9 mouse cellular contexts compared by ENCODE assay signal in the genomic region with DNA sequence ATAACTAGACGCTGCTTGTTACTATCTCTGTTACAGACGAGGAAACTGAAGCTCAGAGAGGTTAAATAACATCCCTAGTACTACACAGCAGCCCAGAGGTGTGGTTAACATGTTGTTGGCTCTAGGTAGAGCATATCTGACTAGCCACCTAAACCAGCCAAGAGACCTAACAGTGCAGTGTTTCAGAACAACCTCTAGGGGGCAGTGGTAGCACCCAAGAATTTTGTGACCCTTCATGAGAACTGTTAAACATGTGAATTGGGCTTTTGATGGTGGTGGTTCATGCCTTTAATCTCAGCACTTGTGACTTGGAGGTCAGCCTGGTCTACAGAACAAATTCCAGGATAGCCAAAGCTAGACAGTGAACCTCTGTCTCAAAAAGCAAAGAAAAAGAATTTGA. TPM values are rescaled to one million over a fixed set of nuclear protein-coding genes. Genes with fewer than 3 reads are reported as not detected.
DNase-seq lines count a peak whose midpoint lies in the region; ATAC-seq and TF ChIP-seq lines count a peak whose summit lies in the region.
"Had no signal": no experiment of that assay in that cellular context is flagged by ENCODE, and none has a peak within 500 bp of the region (broad histone marks: within the 10 kb centered on the region; RNA-seq: fewer than 3 reads in every experiment).

No protein-coding gene starts in this region.

- TF ChIP-seq CTCF in intestine, postnatal 0 days (IDR thresholded peaks at IDR 0.05; ENCODE audit: low read depth): peak; percentile 95

- no peak overlapping the region for H3K4me2 ChIP-seq in hindbrain, embryonic 13.5 days
- no peak overlapping the region for H3K4me2 ChIP-seq in embryonic facial prominence, embryonic 11.5 days (ENCODE audit: low read depth, low read length)
- no peak overlapping the region for H3K4me2 ChIP-seq in intestine, postnatal 0 days (replicated peaks; ENCODE audit: low read depth)
- H3K4me2 ChIP-seq in midbrain, embryonic 14.5 days (ENCODE audit: low read length): no peak overlapping the region

- no peak for ATAC-seq in hindbrain, embryonic 13.5 days (ENCODE audit: low FRiP score)
- no peak for ATAC-seq in embryonic facial prominence, embryonic 11.5 days (replicated peaks; ENCODE audit: insufficient number of reproducible peaks, low FRiP score, low TSS enrichment, low read depth)
- ATAC-seq in intestine, postnatal 0 days: no peak; the same call in 1 of the 2 replicates
- ATAC-seq in midbrain, embryonic 14.5 days (ENCODE audit: low FRiP score, low TSS enrichment): no peak; the same call in 1 of the 2 replicates

- 29% methylated on average over 2 of the region's 2 CpGs for WGBS in hindbrain, embryonic 10.5 days
- 27% methylated on average over 2 of the region's 2 CpGs for WGBS in hindbrain, embryonic 13.5 days
- WGBS in embryonic facial prominence, embryonic 11.5 days: 23% methylated on average over 2 of the region's 2 CpGs
- WGBS in intestine, postnatal 0 days: 43% methylated on average over 2 of the region's 2 CpGs
- 27% methylated on average over 2 of the region's 2 CpGs for WGBS in midbrain, embryonic 14.5 days

- peak; percentile 26 for DNase-seq in hindbrain, embryonic 10.5 days (ENCODE audit: low spot score)
- DNase-seq in CD4-positive helper T cell, adult 2 months (ENCODE audit: low read depth, low spot score): peak; percentile 53
- DNase-seq in adrenal gland, postnatal 14 days: peak; percentile 42
- DNase-seq in embryonic facial prominence, embryonic 11.5 days (ENCODE audit: low spot score): peak; percentile 69
- peak; percentile 71 for DNase-seq in midbrain, embryonic 14.5 days
- DNase-seq in frontal cortex, postnatal 25 days (ENCODE audit: low spot score in 2 of 2): no peak

- H3K9me3 ChIP-seq in hindbrain, embryonic 10.5 days: no peaks in the 10 kb centered on the region
- no peaks in the 10 kb centered on the region for H3K9me3 ChIP-seq in hindbrain, embryonic 13.5 days
- no peaks in the 10 kb centered on the region for H3K9me3 ChIP-seq in embryonic facial prominence, embryonic 11.5 days (replicated peaks; ENCODE audit: control insufficient read depth, low read length)
- no peaks in the 10 kb centered on the region for H3K9me3 ChIP-seq in intestine, postnatal 0 days (ENCODE audit: control insufficient read depth)
- H3K9me3 ChIP-seq in midbrain, embryonic 14.5 days (ENCODE audit: control insufficient read depth, low read length): no peaks in the 10 kb centered on the region
- H3K9me3 ChIP-seq: megakaryocyte, embryonic 14.5 days had no signal

- no peak overlapping the region for H3K4me3 ChIP-seq in hindbrain, embryonic 10.5 days
- no peak overlapping the region for H3K4me3 ChIP-seq in hindbrain, embryonic 13.5 days
- H3K4me3 ChIP-seq in embryonic facial prominence, embryonic 11.5 days (ENCODE audit: low read depth, low read length): no peak overlapping the region
- H3K4me3 ChIP-seq in intestine, postnatal 0 days (ENCODE audit: low read depth, low read length): no peak overlapping the region
- H3K4me3 ChIP-seq in midbrain, embryonic 14.5 days (replicated peaks; ENCODE audit: low read depth, low read length): no peak overlapping the region
- H3K4me3 ChIP-seq: megakaryocyte, embryonic 14.5 days had no signal

- no peaks in the 10 kb centered on the region for H3K36me3 ChIP-seq in hindbrain, embryonic 10.5 days
- no peaks in the 10 kb centered on the region for H3K36me3 ChIP-seq in hindbrain, embryonic 13.5 days
- no peaks in the 10 kb centered on the region for H3K36me3 ChIP-seq in embryonic facial prominence, embryonic 11.5 days (replicated peaks; ENCODE audit: control insufficient read depth, insufficient read depth, low read depth, low read length)
- H3K36me3 ChIP-seq in intestine, postnatal 0 days (ENCODE audit: control insufficient read depth, insufficient read depth): no peaks in the 10 kb centered on the region; the same call in 1 of the 2 replicates
- H3K36me3 ChIP-seq in midbrain, embryonic 14.5 days (ENCODE audit: control insufficient read depth, insufficient read depth, low read length): no peaks in the 10 kb centered on the region

- H3K4me1 ChIP-seq in hindbrain, embryonic 10.5 days (replicated peaks): 0 out of 2 replicates have a peak, but pooled peaks cover 3% of the 10 kb centered on the region
- H3K4me1 ChIP-seq in hindbrain, embryonic 13.5 days (replicated peaks): no peaks in the 10 kb centered on the region; the same call in 1 of the 2 replicates
- no peaks in the 10 kb centered on the region for H3K4me1 ChIP-seq in embryonic facial prominence, embryonic 11.5 days (ENCODE audit: control insufficient read depth, insufficient read depth, low read length)
- H3K4me1 ChIP-seq in intestine, postnatal 0 days (replicated peaks; ENCODE audit: control insufficient read depth, insufficient read depth, low read length): no peaks in the 10 kb centered on the region
- no peaks in the 10 kb centered on the region for H3K4me1 ChIP-seq in midbrain, embryonic 14.5 days (ENCODE audit: control insufficient read depth, insufficient read depth, low read length)

- no peak overlapping the region for H3K9ac ChIP-seq in hindbrain, embryonic 13.5 days
- H3K9ac ChIP-seq in embryonic facial prominence, embryonic 11.5 days (replicated peaks; ENCODE audit: low read length): no peak overlapping the region
- no peak overlapping the region for H3K9ac ChIP-seq in intestine, postnatal 0 days (ENCODE audit: low read depth, low read length)
- no peak overlapping the region for H3K9ac ChIP-seq in midbrain, embryonic 14.5 days (replicated peaks; ENCODE audit: low read length)

- no peak overlapping the region for H3K27ac ChIP-seq in hindbrain, embryonic 10.5 days
- H3K27ac ChIP-seq in hindbrain, embryonic 13.5 days: no peak overlapping the region
- H3K27ac ChIP-seq in embryonic facial prominence, embryonic 11.5 days (replicated peaks; ENCODE audit: low read depth, low read length): no peak overlapping the region
- no peak overlapping the region for H3K27ac ChIP-seq in intestine, postnatal 0 days (ENCODE audit: low read depth, low read length)
- no peak overlapping the region for H3K27ac ChIP-seq in midbrain, embryonic 14.5 days (replicated peaks; ENCODE audit: low read depth, low read length)

- H3K27me3 ChIP-seq in hindbrain, embryonic 10.5 days (ENCODE audit: insufficient read depth, poor library complexity, severe bottlenecking): no peaks in the 10 kb centered on the region
- H3K27me3 ChIP-seq in hindbrain, embryonic 13.5 days: no peaks in the 10 kb centered on the region
- H3K27me3 ChIP-seq in embryonic facial prominence, embryonic 11.5 days (ENCODE audit: control insufficient read depth, insufficient read depth, low read length): no peaks in the 10 kb centered on the region
- no peaks in the 10 kb centered on the region for H3K27me3 ChIP-seq in intestine, postnatal 0 days (replicated peaks; ENCODE audit: control insufficient read depth, insufficient read depth, low read length)
- H3K27me3 ChIP-seq in midbrain, embryonic 14.5 days (ENCODE audit: control insufficient read depth, insufficient read depth, low read length): no peaks in the 10 kb centered on the region
- H3K27me3 ChIP-seq: megakaryocyte, embryonic 14.5 days had no signal

RNA-seq across cellular contexts. Expression of gene Tbc1d1, which starts 46.2 kb away (rescaled TPM):
- polyA plus RNA-seq in hindbrain, embryonic 10.5 days (2016; fragmentation: Nextera tagmentation; extraction: Ambion mirVana): 21.2 and 27.1 TPM in 2 replicates
- 14.5 and 15.4 TPM in 2 replicates for polyA plus RNA-seq in hindbrain, embryonic 13.5 days (2015; fragmentation: Nextera tagmentation; extraction: Ambion mirVana)
- total RNA-seq in adrenal gland, postnatal 14 days (2021): 14.7 and 17.5 TPM in 2 replicates
- 29.5 and 30.4 TPM in 2 replicates for polyA plus RNA-seq in embryonic facial prominence, embryonic 11.5 days (2014; fragmentation: Nextera tagmentation; extraction: Ambion mirVana)
- polyA plus RNA-seq in intestine, postnatal 0 days (2015; fragmentation: Nextera tagmentation; extraction: Ambion mirVana): 59.4 and 64.3 TPM in 2 replicates
- polyA plus RNA-seq in midbrain, embryonic 14.5 days (2014; fragmentation: Nextera tagmentation; extraction: Ambion mirVana): 9.3 and 11.7 TPM in 2 replicates

Comparison
In these comparisons a context has a peak if more than half of its experiments do, and no peak if none do; other contexts are left out.
1. DNase-seq: peak in hindbrain, embryonic 10.5 days (single experiment), CD4-positive helper T cell, adult 2 months (single experiment), adrenal gland, postnatal 14 days (single experiment), embryonic facial prominence, embryonic 11.5 days (single experiment) and midbrain, embryonic 14.5 days (single experiment); none in frontal cortex, postnatal 25 days (0 of 2).